Mouse (Mus musculus) thymus, adult 18-20 months (tissue): ENCODE data around the gene Krt87.

Source experiments
- DNase-seq, 2 experiments: peaks; one replicate each; pipeline ENCODE4 v3.0.0; 2022; ENCODE audit warnings: mixed read lengths in 2 of 2

Krt87 gene

GRCm38 (mm10) chr15:101414807-101415565 lies 23.6 kb downstream of the Krt87 start:
- no peak for DNase-seq

- no peak for DNase-seq
Observed at GRCm38 (mm10) chr15:101413916-101414635, 24.5 kb downstream of the Krt87 start.

GRCm38 (mm10) chr15:101412188-101412587 lies 26.4 kb downstream of the Krt87 start:
- no peak for DNase-seq

GRCm38 (mm10) chr15:101410775-101411174 lies 27.8 kb downstream of the Krt87 start, which contains the start of gene Krt7:
Gene Krt7 (plus strand): TSS chr15:101411043.
- no peak for DNase-seq

- DNase-seq: no peak
Observed at GRCm38 (mm10) chr15:101398269-101398668, 40.3 kb downstream of the Krt87 start.

GRCm38 (mm10) chr15:101397683-101398082 lies 40.9 kb downstream of the Krt87 start:
- DNase-seq: no peak

- DNase-seq: no peak
Observed at GRCm38 (mm10) chr15:101396921-101397320, 41.7 kb downstream of the Krt87 start.

- DNase-seq: no peak
Observed at GRCm38 (mm10) chr15:101396466-101396865, 42.1 kb downstream of the Krt87 start.

- DNase-seq: no peak
Observed at GRCm38 (mm10) chr15:101394908-101395307, 43.7 kb downstream of the Krt87 start.

GRCm38 (mm10) chr15:101392251-101392650 lies 46.4 kb downstream of the Krt87 start:
- no peak for DNase-seq

- DNase-seq: no peak
Observed at GRCm38 (mm10) chr15:101390203-101390602, 48.4 kb downstream of the Krt87 start.

- no peak for DNase-seq
Observed at GRCm38 (mm10) chr15:101388034-101388541, 50.5 kb downstream of the Krt87 start.

GRCm38 (mm10) chr15:101387176-101387575 lies 51.4 kb downstream of the Krt87 start:
- DNase-seq: no peak

GRCm38 (mm10) chr15:101385064-101385463 lies 53.5 kb downstream of the Krt87 start:
- no peak for DNase-seq

- DNase-seq: no peak
Observed at GRCm38 (mm10) chr15:101384610-101385009, 54.0 kb downstream of the Krt87 start.

- DNase-seq: no peak
Observed at GRCm38 (mm10) chr15:101382811-101383210, 55.8 kb downstream of the Krt87 start.

- DNase-seq: no peak
Observed at GRCm38 (mm10) chr15:101381758-101382157, 56.8 kb downstream of the Krt87 start.
